7 mouse cellular contexts compared by ENCODE assay signal in the genomic region with DNA sequence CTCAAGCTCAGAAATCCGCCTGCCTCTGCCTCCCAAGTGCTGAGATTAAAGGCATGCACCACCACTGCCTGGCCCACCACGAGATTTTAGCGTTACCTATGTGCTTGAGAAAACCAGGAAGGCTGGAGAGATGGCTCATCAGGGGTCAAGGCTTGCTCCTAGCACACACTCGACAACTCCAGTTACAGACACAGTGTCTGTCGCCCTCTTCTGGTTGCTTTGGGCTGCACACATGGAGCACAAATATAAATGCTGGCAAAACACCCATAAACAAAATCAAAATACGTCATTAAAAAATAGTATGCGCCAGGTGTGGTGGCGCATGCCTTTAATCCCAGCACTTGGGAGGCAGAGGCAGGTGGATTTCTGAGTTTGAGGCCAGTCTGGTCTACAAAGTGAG. TPM values are rescaled to one million over a fixed set of nuclear protein-coding genes. Genes with fewer than 3 reads are reported as not detected.
DNase-seq lines count a peak whose midpoint lies in the region; ATAC-seq and TF ChIP-seq lines count a peak whose summit lies in the region.
"Not testable (repeated sequence)": the region's sequence is repeated elsewhere in the genome, so short reads cannot be mapped to it uniquely, and the experiment has no call there.

No protein-coding gene starts in this region.

- not testable (repeated sequence) for H3K9me3 ChIP-seq in heart, postnatal 0 days (replicated peaks; ENCODE audit: control insufficient read depth, low read length)

- not testable (repeated sequence) for H3K4me1 ChIP-seq in heart, postnatal 0 days (ENCODE audit: control insufficient read depth, insufficient read depth)

- 0 out of 2 replicates have a peak, but pooled peaks have one; percentile 33 for ATAC-seq in common myeloid progenitor, adult 5-6 weeks (replicated peaks; ENCODE audit: low read depth, poor library complexity, severe bottlenecking)
- ATAC-seq in heart, postnatal 0 days (ENCODE audit: insufficient read depth, low read depth) = not testable (repeated sequence)

- peak; percentile 29 for TF ChIP-seq CTCF in heart, postnatal 0 days (IDR thresholded peaks at IDR 0.05; ENCODE audit: low read depth)

- DNase-seq in CD4-positive, CD25-positive, alpha-beta regulatory T cell, adult 2 months (ENCODE audit: low read depth, low spot score) = peak; percentile 63
- DNase-seq in R1 (ENCODE audit: low read depth, low spot score) (peak; percentile 76), liver (peak; percentile 47)
- not testable (repeated sequence) for DNase-seq in heart, postnatal 0 days (ENCODE audit: low spot score)
- DNase-seq in splenic B cell, adult 2 months (ENCODE audit: low read depth, low spot score) = peak; percentile 63

- not testable (repeated sequence) for H3K27ac ChIP-seq in heart, postnatal 0 days (ENCODE audit: low read depth)
- peak overlapping the region; percentile 89; the same call in 1 of the 2 replicates for H3K27ac ChIP-seq in macrophage

- H3K27me3 ChIP-seq in heart, postnatal 0 days (ENCODE audit: control insufficient read depth, insufficient read depth, low read length); splenic B cell, adult 2 months (ENCODE audit: control insufficient read depth, insufficient read depth, low read length, poor library complexity, severe bottlenecking): not testable (repeated sequence)

- 84% methylated on average over 8 of the region's 8 CpGs for WGBS in heart, postnatal 0 days
- 96% methylated on average over 8 of the region's 8 CpGs for WGBS in macrophage (ENCODE audit: missing documents)

- not testable (repeated sequence) for H3K4me2 ChIP-seq in heart, postnatal 0 days (ENCODE audit: low read depth, low read length)

- not testable (repeated sequence) for TF ChIP-seq EP300 in heart, postnatal 0 days (IDR thresholded peaks at IDR 0.05; ENCODE audit: low read depth)

- not testable (repeated sequence) for H3K4me3 ChIP-seq in heart, postnatal 0 days (ENCODE audit: low read depth, low read length); macrophage (ENCODE audit: inconsistent target)

- peaks cover 11% of the 10 kb centered on the region for H3K36me3 ChIP-seq in heart, postnatal 0 days (replicated peaks; ENCODE audit: control insufficient read depth, insufficient read depth, low read length)
- H3K36me3 ChIP-seq in macrophage (ENCODE audit: inconsistent target) = peaks cover 46% of the 10 kb centered on the region
- not testable (repeated sequence) for H3K36me3 ChIP-seq in splenic B cell, adult 2 months (ENCODE audit: control insufficient read depth, insufficient read depth, low read length, poor library complexity, severe bottlenecking)

- not testable (repeated sequence) for H3K9ac ChIP-seq in heart, postnatal 0 days (replicated peaks; ENCODE audit: low read depth, low read length)

- not testable (repeated sequence) for H3K79me2 ChIP-seq in macrophage (ENCODE audit: inconsistent target)

RNA-seq across cellular contexts. Expression of a gene that starts 5.2 kb away (rescaled TPM):
- total RNA-seq in common myeloid progenitor, adult 5-6 weeks (2017) = 23.8 and 48.2 TPM in 2 replicates
- 44.3 and 48.8 TPM in 2 replicates for total RNA-seq in heart, postnatal 0 days (2014; rRNA removed; ENCODE audit: low replicate concordance)
- 97.5 and 101 TPM in 2 replicates for polyA plus RNA-seq in heart, postnatal 0 days (2015; fragmentation: Nextera tagmentation; extraction: Ambion mirVana)
- total RNA-seq in macrophage (2018; cell fraction: chromatin; rRNA removed) = 100 to 1,000 TPM in 8 of 26 experiments, 10 to 100 TPM in 18; 25.9 to 210 (median 73.0) TPM
- total RNA-seq in macrophage (2018; cell fraction: cytosol; rRNA removed) = 10 to 100 TPM; 25.9 to 74.0 (median 39.7) TPM
- total RNA-seq in macrophage (2018; cell fraction: nucleus; rRNA removed) = 100 to 1,000 TPM in 4 of 26 experiments, 10 to 100 TPM in 22; 19.2 to 124 (median 43.3) TPM
- polyA plus RNA-seq in macrophage (2018) = 34.9 to 87.9 TPM (median 66.0 TPM) in 3 replicates

RNA-seq across cellular contexts. Expression of a gene that starts 20.5 kb away (rescaled TPM):
- total RNA-seq in common myeloid progenitor, adult 5-6 weeks (2017) = 70.8 and 71.5 TPM in 2 replicates
- 24.3 and 30.3 TPM in 2 replicates for total RNA-seq in heart, postnatal 0 days (2014; rRNA removed; ENCODE audit: low replicate concordance)
- polyA plus RNA-seq in heart, postnatal 0 days (2015; fragmentation: Nextera tagmentation; extraction: Ambion mirVana) = 48.4 and 50.4 TPM in 2 replicates
- 100 to 1,000 TPM in 11 of 26 experiments, 10 to 100 TPM in 15; 17.9 to 210 (median 80.2) TPM for total RNA-seq in macrophage (2018; cell fraction: chromatin; rRNA removed)
- total RNA-seq in macrophage (2018; cell fraction: cytosol; rRNA removed) = 100 to 1,000 TPM in 10 of 26 experiments, 10 to 100 TPM in 16; 62.4 to 180 (median 86.0) TPM
- total RNA-seq in macrophage (2018; cell fraction: nucleus; rRNA removed) = 100 to 1,000 TPM in 8 of 26 experiments, 10 to 100 TPM in 18; 31.1 to 178 (median 73.6) TPM
- 158 to 239 TPM (median 178 TPM) in 3 replicates for polyA plus RNA-seq in macrophage (2018)

RNA-seq across cellular contexts. Expression of a gene that starts 22.5 kb away (rescaled TPM):
- 4.1 and 4.2 TPM in 2 replicates for total RNA-seq in common myeloid progenitor, adult 5-6 weeks (2017)
- total RNA-seq in heart, postnatal 0 days (2014; rRNA removed; ENCODE audit: low replicate concordance) = 6.7 and 18.2 TPM in 2 replicates
- 10.4 and 11.8 TPM in 2 replicates for polyA plus RNA-seq in heart, postnatal 0 days (2015; fragmentation: Nextera tagmentation; extraction: Ambion mirVana)
- 10 to 100 TPM in 14 of 26 experiments, 1 to 10 TPM in 12; 3.2 to 21.6 (median 10.5) TPM for total RNA-seq in macrophage (2018; cell fraction: chromatin; rRNA removed)
- 1 to 10 TPM; 4.3 to 8.2 (median 6.9) TPM for total RNA-seq in macrophage (2018; cell fraction: cytosol; rRNA removed)
- total RNA-seq in macrophage (2018; cell fraction: nucleus; rRNA removed) = 10 to 100 TPM in 7 of 26 experiments, 1 to 10 TPM in 19; 3.3 to 23.2 (median 7.9) TPM
- polyA plus RNA-seq in macrophage (2018) = 3.5 to 12.3 TPM (median 7.7 TPM) in 3 replicates

RNA-seq across cellular contexts. Expression of a gene that starts 31.4 kb away (rescaled TPM):
- total RNA-seq in common myeloid progenitor, adult 5-6 weeks (2017) = 11.0 and 16.1 TPM in 2 replicates
- total RNA-seq in heart, postnatal 0 days (2014; rRNA removed; ENCODE audit: low replicate concordance) = 53.0 and 58.4 TPM in 2 replicates
- polyA plus RNA-seq in heart, postnatal 0 days (2015; fragmentation: Nextera tagmentation; extraction: Ambion mirVana) = 63.3 and 66.8 TPM in 2 replicates
- 10 to 100 TPM; 22.2 to 96.4 (median 45.7) TPM for total RNA-seq in macrophage (2018; cell fraction: chromatin; rRNA removed)
- 10 to 100 TPM; 47.7 to 84.9 (median 68.4) TPM for total RNA-seq in macrophage (2018; cell fraction: cytosol; rRNA removed)
- 10 to 100 TPM; 27.6 to 71.9 (median 44.6) TPM for total RNA-seq in macrophage (2018; cell fraction: nucleus; rRNA removed)
- polyA plus RNA-seq in macrophage (2018) = 41.4 to 77.2 TPM (median 65.0 TPM) in 3 replicates

RNA-seq across cellular contexts. Expression of a gene that starts 45.8 kb away (rescaled TPM):
- 9.4 and 10.9 TPM in 2 replicates for total RNA-seq in common myeloid progenitor, adult 5-6 weeks (2017)
- 0.15 and 0.27 TPM in 2 replicates for total RNA-seq in heart, postnatal 0 days (2014; rRNA removed; ENCODE audit: low replicate concordance)
- 0.36 and 0.44 TPM in 2 replicates for polyA plus RNA-seq in heart, postnatal 0 days (2015; fragmentation: Nextera tagmentation; extraction: Ambion mirVana)
- 10 to 100 TPM in 2 of 26 experiments, 1 to 10 TPM in 17, under 1 TPM in 6, not detected in 1; 0.29 to 13.9 (median 2.3) TPM for total RNA-seq in macrophage (2018; cell fraction: chromatin; rRNA removed)
- total RNA-seq in macrophage (2018; cell fraction: cytosol; rRNA removed) = 10 to 100 TPM in 15 of 26 experiments, 1 to 10 TPM in 11; 1.3 to 26.0 (median 11.6) TPM
- total RNA-seq in macrophage (2018; cell fraction: nucleus; rRNA removed) = 10 to 100 TPM in 14 of 26 experiments, 1 to 10 TPM in 11, under 1 TPM in 1; 0.48 to 28.5 (median 10.9) TPM
- 9.0 to 20.9 TPM (median 11.2 TPM) in 3 replicates for polyA plus RNA-seq in macrophage (2018)
